Mouse (Mus musculus) hindbrain, embryonic 15.5 days (tissue): ENCODE measurements at regions not wholly inside any gene's neighbourhood (a gene's known extent, or its start where the extent isn't known, plus 50 kb on each side); places are given as distances from the start of the nearest gene placed in this dataset.

Source experiments
- ATAC-seq: fragments of 200-750 bp; cut with Nextera tagmentation; 2 replicates; pipeline ENCODE4 v1.8.0; 2017; ENCODE audit warnings: low read depth, moderate number of reproducible peaks, moderate TSS enrichment; ENCODE audit not compliant: low FRiP score
- H3K27ac ChIP-seq: fragments of 300-500 bp; sonication (generic); replicated peaks from 2 replicates; pipeline ENCODE4 v1.5.1; 2015; ENCODE audit warnings: mild to moderate bottlenecking, inconsistent platforms
- H3K27me3 ChIP-seq: fragments of 300-500 bp; sonication (generic); 2 replicates; pipeline ENCODE4 v1.6.1; 2015; ENCODE audit warnings: control low read depth, inconsistent platforms
- H3K36me3 ChIP-seq: fragments of 300-500 bp; sonication (generic); 2 replicates; pipeline ENCODE4 v1.6.1; 2015; ENCODE audit warnings: control low read depth, inconsistent platforms
- H3K4me1 ChIP-seq: fragments of 300-500 bp; sonication (generic); replicated peaks from 2 replicates; pipeline ENCODE4 v1.6.1; 2015; ENCODE audit warnings: control low read depth, inconsistent platforms
- H3K4me2 ChIP-seq: fragments of 300-500 bp; sonication (generic); 2 replicates; pipeline ENCODE4 v1.6.1; 2015; ENCODE audit warnings: moderate library complexity, mild to moderate bottlenecking, inconsistent platforms
- H3K4me3 ChIP-seq: fragments of 300-500 bp; sonication (generic); 2 replicates; pipeline ENCODE4 v1.5.1; 2015; ENCODE audit warnings: mild to moderate bottlenecking, inconsistent platforms
- H3K9ac ChIP-seq: fragments of 300-500 bp; sonication (generic); 2 replicates; pipeline ENCODE4 v1.6.1; 2015; ENCODE audit warnings: inconsistent platforms
- H3K9me3 ChIP-seq: fragments of 300-500 bp; sonication (generic); 2 replicates; pipeline ENCODE4 v1.6.1; 2016; ENCODE audit warnings: control low read depth, inconsistent platforms
- WGBS: fragments of 180-500 bp; shearing (Covaris S2); methylation state at CpG from one replicate; pipeline ENCODE4 v1.1.7; 2015; 5-methylcytosine and 5-hydroxymethylcytosine counted together

GRCm38 (mm10) chr8:118104464-118105050 lies 179.0 kb upstream of the Cdh13 start:
- 55% methylated on average over 14 of the region's 14 CpGs for WGBS
- Histone ChIP-seq H3K4me3 (no peak overlapping the region), H3K27me3 (no peaks in the 10 kb centered on the region), H3K4me2 (no peak overlapping the region), H3K4me1 (peaks cover 19% of the 10 kb centered on the region), H3K9me3 (no peaks in the 10 kb centered on the region), H3K36me3 (no peaks in the 10 kb centered on the region), H3K9ac (no peak overlapping the region), H3K27ac (no peak overlapping the region; the same call in 1 of the 2 replicates)
- ATAC-seq: no peak

GRCm38 (mm10) chr8:118101346-118101745 lies 182.2 kb upstream of the Cdh13 start:
- peaks cover 25% of the 10 kb centered on the region for H3K4me1 ChIP-seq
- no peaks in the 10 kb centered on the region for H3K9me3 ChIP-seq
- H3K27me3 ChIP-seq: no peaks in the 10 kb centered on the region
- no peak overlapping the region for H3K4me3 ChIP-seq
- H3K4me2 ChIP-seq: no peak overlapping the region
- no peak overlapping the region for H3K9ac ChIP-seq
- no peak overlapping the region for H3K27ac ChIP-seq
- no peak for ATAC-seq
- 86% methylated on average over 8 of the region's 8 CpGs for WGBS
- H3K36me3 ChIP-seq: no peaks in the 10 kb centered on the region

GRCm38 (mm10) chr8:118062736-118063135 lies 220.8 kb upstream of the Cdh13 start:
- Histone ChIP-seq H3K9ac (no peak overlapping the region), H3K4me1 (peaks cover 4% of the 10 kb centered on the region), H3K27me3 (no peaks in the 10 kb centered on the region), H3K4me3 (no peak overlapping the region), H3K27ac (no peak overlapping the region), H3K4me2 (no peak overlapping the region), H3K36me3 (no peaks in the 10 kb centered on the region), H3K9me3 (no peaks in the 10 kb centered on the region)
- WGBS: 74% methylated on average over 5 of the region's 5 CpGs
- ATAC-seq: no peak

- no peak overlapping the region for H3K4me2 ChIP-seq
- WGBS: 90% methylated on average over 6 of the region's 6 CpGs
- no peak overlapping the region for H3K4me3 ChIP-seq
- no peaks in the 10 kb centered on the region for H3K9me3 ChIP-seq
- H3K36me3 ChIP-seq: no peaks in the 10 kb centered on the region
- no peak overlapping the region for H3K27ac ChIP-seq
- no peak for ATAC-seq
- no peak overlapping the region for H3K9ac ChIP-seq
- no peaks in the 10 kb centered on the region; the same call in 1 of the 2 replicates for H3K4me1 ChIP-seq
- no peaks in the 10 kb centered on the region for H3K27me3 ChIP-seq
These were observed 226.8 kb upstream of the Cdh13 start for GRCm38 (mm10) chr8:118056781-118057180.

- H3K27me3 ChIP-seq: no peaks in the 10 kb centered on the region
- no peak overlapping the region for H3K4me2 ChIP-seq
- no peak overlapping the region for H3K4me3 ChIP-seq
- no peaks in the 10 kb centered on the region for H3K36me3 ChIP-seq
- 69% methylated on average over 5 of the region's 5 CpGs for WGBS
- no peaks in the 10 kb centered on the region for H3K9me3 ChIP-seq
- no peak for ATAC-seq
- H3K4me1 ChIP-seq: no peaks in the 10 kb centered on the region
- no peak overlapping the region for H3K9ac ChIP-seq
- H3K27ac ChIP-seq: no peak overlapping the region
These were observed 228.0 kb upstream of the Cdh13 start for GRCm38 (mm10) chr8:118055536-118055935.

GRCm38 (mm10) chr8:118050386-118050785 lies 233.1 kb upstream of the Cdh13 start:
- ATAC-seq: no peak
- Histone ChIP-seq H3K36me3 (no peaks in the 10 kb centered on the region), H3K9me3 (no peaks in the 10 kb centered on the region), H3K4me2 (no peak overlapping the region), H3K4me1 (no peaks in the 10 kb centered on the region), H3K27me3 (no peaks in the 10 kb centered on the region), H3K27ac (no peak overlapping the region), H3K9ac (no peak overlapping the region), H3K4me3 (no peak overlapping the region)
- WGBS: 89% methylated on average over 3 of the region's 3 CpGs

GRCm38 (mm10) chr8:118042253-118042860 lies 240.6 kb upstream of the Mphosph6 start:
- ATAC-seq: no peak
- no peaks in the 10 kb centered on the region for H3K9me3 ChIP-seq
- WGBS: 13% methylated on average over 10 of the region's 10 CpGs

GRCm38 (mm10) chr8:118041253-118041652 lies 239.5 kb upstream of the Mphosph6 start:
- Histone ChIP-seq H3K4me1 (peaks cover 3% of the 10 kb centered on the region; the same call in 1 of the 2 replicates), H3K4me2 (no peak overlapping the region), H3K9ac (no peak overlapping the region), H3K36me3 (no peaks in the 10 kb centered on the region), H3K27me3 (no peaks in the 10 kb centered on the region), H3K27ac (no peak overlapping the region), H3K9me3 (no peaks in the 10 kb centered on the region; the same call in 1 of the 2 replicates), H3K4me3 (no peak overlapping the region)
- no peak for ATAC-seq
- 64% methylated on average over 6 of the region's 6 CpGs for WGBS

More at GRCm38 (mm10) chr8:118042253-118042860, 240.6 kb upstream of the Mphosph6 start:
- Histone ChIP-seq H3K4me3 (no peak overlapping the region), H3K27ac (no peak overlapping the region), H3K4me2 (no peak overlapping the region), H3K27me3 (no peaks in the 10 kb centered on the region), H3K36me3 (no peaks in the 10 kb centered on the region), H3K4me1 (peaks cover 3% of the 10 kb centered on the region; the same call in 1 of the 2 replicates), H3K9ac (no peak overlapping the region)

- Histone ChIP-seq H3K4me2 (no peak overlapping the region), H3K4me3 (no peak overlapping the region), H3K27ac (no peak overlapping the region), H3K4me1 (peaks cover 15% of the 10 kb centered on the region), H3K9me3 (no peaks in the 10 kb centered on the region; the same call in 1 of the 2 replicates), H3K27me3 (no peaks in the 10 kb centered on the region), H3K9ac (no peak overlapping the region), H3K36me3 (no peaks in the 10 kb centered on the region)
- WGBS: 67% methylated on average over 4 of the region's 4 CpGs
- ATAC-seq: no peak
These were observed 236.1 kb upstream of the Mphosph6 start for GRCm38 (mm10) chr8:118037801-118038200.

- Histone ChIP-seq H3K4me2 (peak overlapping the region; percentile 36), H3K4me3 (no peak overlapping the region), H3K27me3 (no peaks in the 10 kb centered on the region), H3K4me1 (peaks cover 23% of the 10 kb centered on the region), H3K9me3 (no peaks in the 10 kb centered on the region; the same call in 1 of the 2 replicates), H3K9ac (0 out of 2 replicates have a peak overlapping the region, but pooled peaks have one; percentile 20), H3K36me3 (no peaks in the 10 kb centered on the region), H3K27ac (peak overlapping the region; percentile 65)
- peak; percentile 66 for ATAC-seq
- WGBS: 22% methylated on average over 13 of the region's 13 CpGs
These were observed 232.3 kb upstream of the Mphosph6 start for GRCm38 (mm10) chr8:118034051-118034450.

- Histone ChIP-seq H3K27me3 (no peaks in the 10 kb centered on the region), H3K4me1 (peaks cover 23% of the 10 kb centered on the region), H3K27ac (no peak overlapping the region), H3K9ac (no peak overlapping the region), H3K36me3 (no peaks in the 10 kb centered on the region), H3K4me2 (no peak overlapping the region), H3K4me3 (no peak overlapping the region), H3K9me3 (no peaks in the 10 kb centered on the region; the same call in 1 of the 2 replicates)
- 32% methylated on average over 6 of the region's 6 CpGs for WGBS
- ATAC-seq: no peak
These were observed 229.7 kb upstream of the Mphosph6 start for GRCm38 (mm10) chr8:118031406-118031805.

- Histone ChIP-seq H3K9me3 (no peaks in the 10 kb centered on the region), H3K27ac (no peak overlapping the region), H3K4me3 (no peak overlapping the region), H3K4me2 (no peak overlapping the region), H3K4me1 (peaks cover 10% of the 10 kb centered on the region; the same call in 1 of the 2 replicates), H3K36me3 (no peaks in the 10 kb centered on the region), H3K27me3 (no peaks in the 10 kb centered on the region), H3K9ac (no peak overlapping the region)
- ATAC-seq: no peak
- WGBS: 90% methylated on average over 13 of the region's 13 CpGs
These were observed 226.5 kb upstream of the Mphosph6 start for GRCm38 (mm10) chr8:118028061-118028850.
